Mouse (Mus musculus) E14TG2a.4 (cell line): Measurements from ENCODE around the gene Slc35f4.
A peak's percentile ranks its signal among the peaks of the same experiment; 100 is the strongest.

Experiments
- H3K27me3 ChIP-seq: 2 replicates; pipeline ENCODE4 v1.6.1; 2014; ENCODE audit warnings: low read length, control low read depth; ENCODE audit not compliant: insufficient read depth
- H3K36me3 ChIP-seq: 2 replicates; pipeline ENCODE4 v1.6.1; 2014; ENCODE audit warnings: low read length, control low read depth; ENCODE audit not compliant: insufficient read depth
- H3K4me1 ChIP-seq: replicated peaks from 2 replicates; pipeline ENCODE4 v1.6.1; 2014; ENCODE audit warnings: low read depth, low read length, control low read depth
- H3K4me3 ChIP-seq: replicated peaks from 2 replicates; pipeline ENCODE4 v1.5.1; 2014; ENCODE audit warnings: mild to moderate bottlenecking, low read length
- H3K9me3 ChIP-seq: 2 replicates; pipeline ENCODE4 v1.6.1; 2014; ENCODE audit warnings: low read length, control low read depth
- CTCF ChIP-seq: conservative IDR thresholded peaks from 2 replicates; pipeline ENCODE4 v1.5.1; 2014; ENCODE audit warnings: low read length
- NANOG ChIP-seq: IDR thresholded peaks from 2 replicates; pipeline ENCODE4 v1.6.1; 2014; ENCODE audit warnings: borderline replicate concordance, low read length, mixed read lengths
- POU5F1 ChIP-seq: IDR thresholded peaks from 2 replicates; pipeline ENCODE4 v1.6.1; 2014; ENCODE audit warnings: low read length, borderline replicate concordance

Gene Slc35f4

DNA sequence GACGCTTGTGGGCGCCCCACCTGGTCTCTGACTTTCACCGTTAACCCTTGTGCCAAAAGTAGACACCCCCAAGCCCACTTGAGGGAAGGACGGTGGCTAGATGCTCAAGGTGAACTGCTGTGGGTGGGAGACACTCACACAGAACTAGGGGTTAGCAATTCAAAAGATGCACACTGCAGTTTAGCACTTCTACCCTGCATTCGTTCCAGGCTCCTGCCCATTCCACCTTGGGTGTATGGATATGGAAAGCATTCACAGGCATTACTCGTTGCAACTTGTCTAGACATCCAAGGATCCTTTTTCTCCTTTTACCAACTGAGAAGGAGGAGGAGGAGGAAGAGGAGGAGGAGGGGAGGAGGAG is at the start of gene Slc35f4:
Gene Slc35f4 (minus strand): TSS at position 116 of the 361 bp plus-strand sequence.
- H3K9me3 ChIP-seq = no peaks in the 10 kb centered on the region
- peaks cover 7% of the 10 kb centered on the region; the same call in 1 of the 2 replicates for H3K4me1 ChIP-seq
- H3K36me3 ChIP-seq = no peaks in the 10 kb centered on the region
- no peak for TF ChIP-seq CTCF
- no peak for TF ChIP-seq NANOG
- H3K27me3 ChIP-seq = peaks cover 23% of the 10 kb centered on the region
- peak within 1 kb of the TSS; percentile 88 for H3K4me3 ChIP-seq

DNA sequence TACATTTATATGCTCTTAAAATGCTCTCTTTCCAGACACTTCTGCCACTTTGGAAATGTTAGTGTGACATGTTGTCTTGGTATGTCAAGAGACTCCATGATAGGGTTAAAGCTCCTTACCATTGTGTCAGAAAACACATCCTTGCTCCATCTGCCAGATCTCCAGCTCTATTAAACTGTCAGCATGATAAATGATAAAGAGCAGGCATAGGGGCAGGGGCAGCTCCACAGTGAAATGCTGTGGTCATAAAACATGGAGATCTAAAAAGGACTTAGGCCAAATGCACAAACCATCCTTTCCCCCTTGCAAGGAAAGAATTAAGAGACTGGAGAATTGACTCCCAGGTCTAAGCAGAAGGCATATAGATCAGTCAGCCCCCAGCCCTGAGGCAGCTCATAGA is 42.5 kb upstream of the Slc35f4 start:
- H3K4me1 ChIP-seq = no peaks in the 10 kb centered on the region
- TF ChIP-seq POU5F1 (no peak), NANOG (no peak), CTCF (no peak)
- no peaks in the 10 kb centered on the region for H3K27me3 ChIP-seq
- no peaks in the 10 kb centered on the region for H3K36me3 ChIP-seq
- no peak overlapping the region for H3K4me3 ChIP-seq
- H3K9me3 ChIP-seq = no peaks in the 10 kb centered on the region

DNA sequence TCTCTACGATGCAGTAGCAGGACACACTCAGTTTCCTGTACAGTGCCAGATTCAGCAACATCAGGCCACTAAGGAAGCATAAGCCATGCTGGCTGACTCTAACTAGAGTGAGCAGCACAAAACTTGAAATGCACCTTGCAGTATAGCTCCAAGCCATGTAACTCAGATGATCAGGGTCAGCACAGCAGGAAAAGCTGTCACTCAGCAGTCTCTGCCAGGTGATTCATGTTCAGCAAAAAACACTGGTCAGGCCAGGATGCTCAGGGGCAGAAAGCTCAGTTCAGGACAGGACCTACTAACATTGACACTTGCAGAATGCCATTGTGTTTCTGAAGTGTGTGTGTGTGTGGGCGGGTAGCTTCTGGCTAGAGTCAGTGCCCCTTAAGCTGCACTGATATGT is 34.9 kb upstream of the Slc35f4 start:
- no peak overlapping the region for H3K4me3 ChIP-seq
- no peaks in the 10 kb centered on the region for H3K36me3 ChIP-seq
- peaks cover 7% of the 10 kb centered on the region; the same call in 1 of the 2 replicates for H3K4me1 ChIP-seq
- no peak for TF ChIP-seq NANOG
- no peak for TF ChIP-seq CTCF
- no peak for TF ChIP-seq POU5F1
- H3K9me3 ChIP-seq = no peaks in the 10 kb centered on the region
- H3K27me3 ChIP-seq = no peaks in the 10 kb centered on the region

DNA sequence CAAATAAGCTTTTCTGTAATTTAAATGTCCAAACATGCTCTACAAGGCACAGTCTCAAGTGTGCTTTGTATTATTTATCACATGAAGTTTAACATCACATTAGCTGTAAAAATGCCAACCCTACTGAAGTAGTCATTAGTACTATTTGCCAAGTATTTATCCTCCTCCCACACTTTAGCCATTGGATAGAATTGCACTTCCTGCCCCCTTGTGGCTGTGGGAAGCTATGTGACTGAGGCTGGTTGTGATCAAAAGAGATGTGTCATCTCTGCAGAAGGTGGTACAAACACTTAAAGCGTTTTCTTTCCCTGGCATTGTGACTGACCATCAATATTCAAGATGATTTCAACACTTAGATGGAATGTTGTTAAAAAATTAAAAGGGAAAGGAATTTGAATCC is 14.3 kb upstream of the Slc35f4 start:
- TF ChIP-seq NANOG (no peak), CTCF (peak; percentile 64), POU5F1 (no peak)
- no peak overlapping the region for H3K4me3 ChIP-seq
- no peaks in the 10 kb centered on the region for H3K36me3 ChIP-seq
- peaks cover 14% of the 10 kb centered on the region for H3K9me3 ChIP-seq
- no peaks in the 10 kb centered on the region for H3K27me3 ChIP-seq
- no peaks in the 10 kb centered on the region for H3K4me1 ChIP-seq

DNA sequence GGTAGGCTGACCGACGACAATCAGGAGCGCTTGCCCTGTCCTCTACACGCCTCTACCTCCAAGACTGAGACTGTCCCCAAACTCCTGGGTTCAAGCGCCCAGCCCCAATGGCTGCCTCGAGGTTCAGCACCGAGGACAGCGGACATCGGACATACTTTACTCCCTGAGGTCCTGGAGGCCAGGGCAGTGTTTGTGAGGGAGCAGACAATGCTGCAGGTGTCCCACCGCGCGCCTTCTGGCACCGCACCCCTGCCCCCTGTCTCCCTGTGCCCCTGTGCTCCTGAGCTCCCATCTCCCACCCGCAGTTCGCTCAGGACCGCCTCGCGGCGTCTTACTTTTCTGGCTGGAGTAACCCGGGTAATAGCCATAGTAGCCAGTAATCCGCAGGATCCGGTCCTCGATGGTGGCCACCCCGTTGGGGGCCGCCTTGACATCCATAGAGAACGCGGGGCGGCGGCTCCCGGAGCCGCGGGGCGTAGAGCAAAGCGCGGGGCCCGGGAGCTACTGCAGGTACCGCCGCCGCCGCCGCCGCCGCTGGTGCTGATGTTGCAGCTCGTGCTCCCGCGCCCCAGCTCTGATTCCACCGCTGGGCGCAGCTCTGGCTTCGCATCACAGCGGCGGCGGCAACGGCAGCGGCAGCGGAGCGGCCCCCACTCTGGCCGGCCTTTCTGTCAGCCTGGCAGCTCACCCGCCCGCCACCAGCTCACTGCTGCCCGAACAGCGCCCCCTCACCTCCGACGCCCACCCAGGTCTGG is 493 bp downstream of the Slc35f4 start:
- H3K4me1 ChIP-seq = peaks cover 7% of the 10 kb centered on the region; the same call in 1 of the 2 replicates
- H3K36me3 ChIP-seq = no peaks in the 10 kb centered on the region
- H3K4me3 ChIP-seq = peak overlapping the region; percentile 88
- H3K9me3 ChIP-seq = no peaks in the 10 kb centered on the region
- TF ChIP-seq POU5F1 (no peak), NANOG (no peak), CTCF (no peak)
- H3K27me3 ChIP-seq = peaks cover 23% of the 10 kb centered on the region

DNA sequence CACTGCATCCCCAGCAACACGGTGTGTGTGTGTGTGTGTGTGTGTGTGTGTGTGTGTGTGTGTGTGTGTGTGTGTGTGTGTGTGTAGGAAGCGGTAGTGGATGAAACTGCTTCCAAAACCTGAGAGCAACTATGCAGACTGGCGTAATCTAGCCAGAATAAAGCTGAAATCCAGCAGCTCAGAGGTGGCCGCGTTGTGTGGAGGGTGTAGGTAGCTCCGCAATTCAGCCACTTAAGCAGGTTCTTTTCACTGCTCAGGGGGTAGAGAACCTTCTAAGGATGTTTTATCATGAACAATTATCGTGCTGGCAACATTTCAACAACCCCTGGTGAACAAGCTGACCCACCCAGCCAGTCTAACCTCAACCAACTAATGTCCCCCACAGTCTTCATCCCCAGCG is 1.2 kb downstream of the Slc35f4 start:
- Histone ChIP-seq H3K4me1 (peaks cover 7% of the 10 kb centered on the region; the same call in 1 of the 2 replicates), H3K4me3 (peak overlapping the region; percentile 88; the same call in 1 of the 2 replicates)

DNA sequence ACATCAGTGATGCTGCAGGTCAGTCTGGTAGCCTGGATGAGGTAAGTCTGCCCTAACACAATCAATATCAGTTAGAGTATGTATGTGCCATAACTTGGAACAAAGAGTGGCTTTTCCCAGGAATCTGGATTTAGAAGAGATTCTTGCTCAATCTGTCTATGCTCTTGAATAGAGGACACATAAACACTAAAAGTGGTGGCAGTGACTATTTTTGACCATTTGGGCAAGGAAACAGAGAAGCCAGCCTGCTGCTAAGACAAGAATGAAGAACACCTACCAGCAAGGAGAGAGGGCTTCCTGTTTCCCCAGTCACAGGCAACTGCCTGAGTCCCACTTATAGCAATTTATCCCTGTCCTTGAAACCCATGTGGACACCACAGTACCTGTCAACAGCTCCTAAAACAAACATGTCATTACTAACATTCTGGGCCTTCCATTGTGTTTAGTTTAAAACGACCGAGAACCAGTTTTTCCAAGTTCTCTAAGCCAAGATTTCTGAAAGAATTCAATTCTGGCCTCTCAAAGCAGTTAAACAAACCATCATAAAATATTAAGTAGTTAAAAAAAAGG is 10.7 kb downstream of the Slc35f4 start:
- no peaks in the 10 kb centered on the region for H3K9me3 ChIP-seq
- no peaks in the 10 kb centered on the region for H3K36me3 ChIP-seq
- no peaks in the 10 kb centered on the region for H3K4me1 ChIP-seq
- no peaks in the 10 kb centered on the region for H3K27me3 ChIP-seq
- no peak overlapping the region for H3K4me3 ChIP-seq
- TF ChIP-seq CTCF = no peak

More for the DNA sequence above, 1.2 kb downstream of the Slc35f4 start:
- H3K9me3 ChIP-seq = no peaks in the 10 kb centered on the region
- H3K36me3 ChIP-seq = no peaks in the 10 kb centered on the region
- TF ChIP-seq NANOG (no peak), CTCF (no peak), POU5F1 (no peak)
- peaks cover 23% of the 10 kb centered on the region for H3K27me3 ChIP-seq

DNA sequence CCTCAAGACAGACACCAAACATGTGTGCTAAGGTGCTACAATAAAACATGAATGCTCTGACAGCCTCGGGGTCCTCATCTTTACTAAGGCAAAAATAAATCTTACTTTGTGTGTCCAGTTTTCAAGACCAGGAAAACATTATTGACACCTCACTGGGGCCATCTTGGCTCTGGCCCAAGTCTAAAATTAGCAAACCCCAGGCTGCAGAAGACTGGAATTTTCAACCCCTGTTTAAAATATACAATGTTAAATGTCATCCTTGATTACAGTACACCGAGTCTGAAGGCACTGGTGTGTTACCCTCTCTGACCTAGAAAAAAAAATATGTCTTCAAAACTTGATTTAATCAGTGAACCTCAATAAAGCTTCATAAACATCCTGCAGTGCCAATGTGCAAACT is 11.7 kb downstream of the Slc35f4 start:
- H3K4me1 ChIP-seq = no peaks in the 10 kb centered on the region
- no peaks in the 10 kb centered on the region for H3K36me3 ChIP-seq
- TF ChIP-seq NANOG = no peak
- no peak for TF ChIP-seq POU5F1
- no peak for TF ChIP-seq CTCF
- H3K27me3 ChIP-seq = no peaks in the 10 kb centered on the region
- no peak overlapping the region for H3K4me3 ChIP-seq
- H3K9me3 ChIP-seq = no peaks in the 10 kb centered on the region
